12 mouse cellular contexts compared by ENCODE assay signal in genomic region chr6:85046531-85046930, GRCm38 (mm10).
"Had no signal": no experiment of that assay in that cellular context is flagged by ENCODE, and none has a peak within 500 bp of the region (broad histone marks: within the 10 kb centered on the region; RNA-seq: fewer than 3 reads in every experiment).

No protein-coding gene starts in this region.

- DNase-seq: kidney, adult 9 months; kidney, postnatal 14 days; kidney, postnatal 4 days; layer of hippocampus, postnatal 36 days; liver, embryonic 13.5 days; lung, adult 2 months; lung, postnatal 14 days; thymus, postnatal 25 days had no signal

- H3K4me3 ChIP-seq: left cerebral cortex, adult 2 months; liver, embryonic 13.5 days; midbrain, embryonic 12.5 days had no signal

- H3K27ac ChIP-seq: left cerebral cortex, adult 2 months; liver, embryonic 13.5 days; macrophage; midbrain, embryonic 12.5 days; stomach, postnatal 0 days had no signal

- H3K4me2 ChIP-seq: liver, embryonic 13.5 days; midbrain, embryonic 12.5 days had no signal

- H3K36me3 ChIP-seq: liver, embryonic 13.5 days; midbrain, embryonic 12.5 days had no signal

- H3K9ac ChIP-seq: liver, embryonic 13.5 days; midbrain, embryonic 12.5 days had no signal

- H3K27me3 ChIP-seq: liver, embryonic 13.5 days; midbrain, embryonic 12.5 days had no signal

- H3K4me1 ChIP-seq: liver, embryonic 13.5 days; midbrain, embryonic 12.5 days had no signal

- H3K9me3 ChIP-seq: liver, embryonic 13.5 days; midbrain, embryonic 12.5 days had no signal
